Mouse (Mus musculus): ENCODE results near the gene Fndc3b.

Fndc3b gene

DNA sequence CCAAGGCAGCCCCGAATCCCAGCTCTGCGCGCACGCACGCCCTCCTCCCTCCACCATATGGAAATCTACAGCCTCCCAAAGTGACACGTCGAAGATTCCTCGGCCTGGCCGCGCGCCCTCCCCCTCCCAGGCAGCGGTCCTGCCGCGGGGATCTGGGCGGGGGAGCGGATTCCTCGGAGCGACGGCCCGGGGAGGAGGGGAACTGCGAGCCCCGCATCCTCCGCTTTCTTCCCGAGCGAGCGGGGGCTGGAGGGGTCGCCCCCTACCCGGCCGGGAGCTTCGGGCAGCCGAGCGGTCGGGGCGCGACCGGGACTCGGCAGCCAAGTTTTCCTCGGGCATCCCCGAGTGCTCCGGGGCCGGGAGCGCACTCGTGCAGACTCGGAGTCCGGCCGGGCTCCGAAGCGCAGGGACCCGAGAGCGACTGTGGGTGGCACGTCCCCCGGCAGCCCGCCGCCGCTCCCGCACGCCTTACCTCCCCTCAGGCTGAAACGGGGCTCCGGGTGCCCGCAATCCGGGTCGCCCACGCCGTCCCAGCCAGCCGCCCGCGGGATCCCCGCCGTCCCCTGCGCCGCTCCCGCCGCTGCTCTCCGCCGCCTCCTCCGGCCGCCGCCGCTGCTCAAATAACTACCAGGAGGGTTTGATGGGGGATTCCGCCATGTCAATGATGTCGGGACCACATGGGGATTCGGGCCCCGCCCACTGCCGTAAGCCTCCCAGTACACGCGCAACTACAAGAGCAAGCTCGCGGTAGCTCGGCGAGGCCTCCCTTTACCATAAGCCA, at the start of gene Fndc3b:
Gene Fndc3b, minus strand, starts transcription at position 660 of the 781 bp plus-strand sequence.
- peak; percentile 90 to 94 for DNase-seq (ENCODE audit: low spot score in 2 of 2)

DNA sequence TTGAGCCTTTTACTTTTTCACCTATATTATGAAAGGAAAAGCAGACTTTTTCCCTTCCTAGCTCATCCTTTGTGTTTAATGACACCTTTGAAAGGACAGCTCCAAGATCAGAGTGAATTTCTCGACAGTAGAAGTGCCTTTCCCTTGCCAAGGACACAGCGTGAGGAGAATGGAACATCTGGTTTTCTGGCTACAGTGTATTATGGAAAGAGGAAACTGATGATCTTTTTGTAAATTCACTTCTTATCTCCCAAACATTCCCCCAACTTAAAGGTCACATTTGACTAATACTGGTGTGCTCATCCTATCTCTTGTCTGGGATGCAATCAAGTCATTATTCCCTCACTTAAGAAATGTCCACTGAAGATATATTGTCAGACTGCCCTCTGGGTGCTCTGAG, 49.2 kb upstream of the Fndc3b start:
- no peak for DNase-seq (ENCODE audit: low spot score in 2 of 2)

DNA sequence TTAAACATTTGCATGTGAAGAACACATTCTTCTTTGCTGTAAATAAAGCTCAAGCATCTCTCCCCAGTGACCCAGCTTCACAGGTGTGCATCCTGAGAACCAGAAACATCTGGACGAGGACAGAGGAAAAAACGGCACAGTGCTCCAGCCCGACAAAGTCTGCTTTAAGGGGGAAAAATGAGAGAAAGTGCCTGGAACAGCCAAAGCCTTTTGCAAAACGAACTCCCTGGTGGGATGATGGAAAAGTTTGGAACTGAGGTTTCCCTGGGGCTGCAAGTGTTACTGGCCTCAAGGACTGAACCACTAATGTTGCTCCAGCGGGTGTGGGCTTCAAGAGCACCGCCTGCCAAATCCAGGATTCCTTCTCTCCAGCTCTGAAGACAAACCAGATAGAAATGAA, 47.9 kb upstream of the Fndc3b start:
- no peak for DNase-seq (ENCODE audit: low spot score in 2 of 2)

DNA sequence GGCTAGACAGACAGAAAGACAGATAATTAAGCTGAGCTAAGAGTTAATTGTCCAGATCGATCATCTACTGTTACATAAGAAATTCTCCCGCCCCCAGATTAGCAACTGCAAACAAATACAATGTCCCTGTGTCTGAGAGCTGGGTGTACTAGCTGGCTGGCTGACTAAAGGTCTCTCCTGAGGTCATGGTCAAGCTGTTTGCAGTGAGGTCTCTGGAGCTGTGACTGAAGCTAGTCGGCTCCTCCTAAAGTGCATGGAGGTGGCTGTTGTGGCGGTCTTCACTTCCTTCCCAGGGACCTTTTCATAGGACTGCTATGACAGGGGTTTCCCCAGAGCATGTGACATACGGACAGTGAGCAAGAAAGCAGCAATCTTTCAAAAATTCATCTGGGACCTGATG, 40.5 kb upstream of the Fndc3b start:
- no peak for DNase-seq (ENCODE audit: low spot score in 2 of 2)

DNA sequence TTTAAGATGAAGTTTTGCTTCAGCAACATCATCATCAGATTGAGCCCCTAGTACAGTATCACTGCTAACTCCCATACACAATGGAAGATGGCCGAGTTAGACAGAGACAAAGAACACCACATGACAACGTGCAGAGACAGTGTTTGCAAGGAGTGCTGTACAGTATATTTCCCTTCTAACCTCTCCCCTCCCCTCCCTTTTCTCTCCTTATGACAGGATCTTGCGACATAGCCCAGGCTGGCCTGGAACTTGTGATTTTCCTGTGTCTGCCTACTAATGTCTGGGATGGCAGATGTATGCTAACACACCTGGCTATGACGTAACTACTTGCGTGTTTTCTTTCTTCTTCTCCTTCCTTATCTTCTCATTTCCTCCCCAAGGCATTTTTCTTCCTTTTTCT, 40.0 kb upstream of the Fndc3b start:
- no peak for DNase-seq (ENCODE audit: low spot score in 2 of 2)

DNA sequence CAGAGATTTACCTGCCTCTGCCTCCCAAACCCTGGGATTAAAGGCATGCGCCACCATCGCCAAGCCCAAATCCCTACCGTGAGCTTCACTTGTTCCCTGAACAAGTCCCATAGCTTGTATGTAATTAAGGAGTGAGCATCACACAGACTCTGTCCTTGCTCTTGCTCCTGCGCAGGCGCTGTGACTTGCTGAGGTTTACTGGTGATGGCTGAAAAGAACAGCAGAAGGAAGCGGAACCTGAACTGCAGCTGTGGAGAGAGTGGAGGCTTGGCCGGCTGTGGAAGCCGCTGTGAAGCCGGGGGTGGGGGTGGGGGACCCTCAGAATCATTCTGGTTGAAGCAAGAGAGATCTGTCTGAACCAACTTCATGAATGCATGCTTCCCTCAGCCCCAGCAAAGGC, 34.5 kb upstream of the Fndc3b start:
- no peak for DNase-seq (ENCODE audit: low spot score in 2 of 2)

DNA sequence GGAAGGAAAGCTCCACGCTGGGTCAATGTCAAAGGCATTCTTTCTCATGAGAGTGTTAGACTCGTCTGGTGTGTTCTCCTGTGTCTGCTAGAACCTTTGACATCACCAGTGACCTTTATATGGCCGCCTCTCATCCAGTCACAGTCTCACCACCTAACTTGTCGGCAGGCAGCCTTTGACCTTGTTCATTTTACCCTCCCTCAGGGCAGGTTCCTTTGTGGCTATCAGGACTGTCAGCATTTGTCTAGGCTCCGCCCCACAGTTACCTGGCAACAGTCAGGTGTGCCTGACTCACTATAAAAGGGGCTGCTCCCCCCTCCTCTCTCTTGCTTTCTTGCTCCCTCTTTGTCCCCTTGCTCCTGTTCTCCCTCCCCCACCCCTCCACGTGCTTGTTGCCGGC, 33.6 kb upstream of the Fndc3b start:
- DNase-seq (ENCODE audit: low spot score in 2 of 2) = no peak

DNA sequence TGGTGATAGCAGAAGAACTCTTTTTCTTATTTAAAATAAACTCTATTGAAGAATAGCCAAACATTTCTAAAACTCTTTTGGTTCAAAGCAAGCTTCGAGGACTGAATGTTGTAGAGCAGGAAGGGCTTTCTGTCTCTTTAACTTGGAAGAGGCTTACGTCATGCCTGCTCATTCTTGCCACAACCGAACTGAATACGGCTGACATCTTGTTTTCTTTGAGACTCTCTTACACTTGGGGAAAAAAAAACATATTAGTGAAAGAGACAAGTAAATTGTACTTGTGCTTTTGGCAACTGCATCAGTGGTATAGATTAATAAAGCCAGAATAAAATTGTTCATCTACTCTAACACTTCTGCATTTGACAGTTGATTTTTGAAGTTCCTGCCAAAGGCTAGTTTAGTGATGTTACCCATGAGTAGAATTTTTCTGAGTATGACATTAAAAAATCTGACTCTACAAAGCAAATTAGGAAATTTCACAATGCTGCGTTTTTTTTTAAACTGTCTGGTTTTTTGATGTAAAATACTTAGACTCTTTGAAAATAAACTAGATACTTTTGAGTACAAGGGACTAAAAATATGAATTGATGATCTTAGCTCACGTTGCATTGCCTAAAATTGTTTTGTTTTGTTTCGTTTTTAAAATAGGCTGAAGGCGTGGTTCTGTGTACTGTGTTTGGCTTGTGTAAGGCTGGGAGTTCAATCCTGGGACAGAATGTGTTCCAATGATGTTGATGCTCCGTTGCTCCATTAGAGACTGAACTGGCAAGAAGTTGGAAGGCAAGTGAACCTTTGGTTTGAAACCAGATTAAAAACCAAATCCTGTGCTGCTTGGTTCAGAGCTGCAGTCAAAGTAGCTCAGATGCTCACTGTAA, 32.4 kb upstream of the Fndc3b start:
- no peak for DNase-seq (ENCODE audit: low spot score in 2 of 2)

DNA sequence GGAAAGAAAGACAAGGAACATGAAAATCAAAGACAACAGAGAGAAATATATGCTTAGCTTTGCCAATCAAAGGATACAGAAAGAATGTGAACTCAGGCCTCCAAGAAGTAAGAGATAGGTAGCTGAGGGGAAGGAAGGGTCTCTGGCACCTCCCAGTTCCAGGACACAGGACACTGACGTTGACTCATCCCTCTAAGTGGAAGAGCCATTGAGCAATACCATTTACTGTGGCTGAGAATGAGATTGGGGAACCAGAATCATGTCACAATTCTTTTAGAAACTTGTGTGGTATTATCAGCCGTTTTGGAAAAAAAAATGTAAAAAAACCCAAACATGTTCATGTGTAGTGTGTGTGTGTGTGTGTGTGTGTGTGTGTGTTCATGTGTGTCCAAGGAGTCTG, 31.0 kb upstream of the Fndc3b start:
- DNase-seq (ENCODE audit: low spot score in 2 of 2) = no peak

DNA sequence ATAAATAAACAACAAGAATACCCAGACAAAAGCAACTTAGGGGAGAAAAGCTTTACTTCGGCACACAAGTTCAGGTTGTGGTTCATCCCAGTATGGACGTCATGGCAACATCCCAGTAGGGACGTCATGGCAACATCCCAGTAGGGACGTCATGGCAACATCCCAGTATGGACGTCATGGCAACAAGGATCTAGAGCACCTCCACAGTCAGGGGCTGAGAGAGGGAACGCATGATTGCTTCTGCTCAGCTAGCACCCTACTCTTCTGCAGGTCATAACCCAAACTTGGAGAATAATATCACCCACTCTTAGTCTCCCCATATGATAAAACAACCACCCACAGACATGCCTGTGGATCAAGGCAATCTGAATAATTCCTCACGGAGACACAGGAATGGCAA, 29.0 kb upstream of the Fndc3b start:
- peak; percentile 9 to 15 for DNase-seq (ENCODE audit: low spot score in 2 of 2)

DNA sequence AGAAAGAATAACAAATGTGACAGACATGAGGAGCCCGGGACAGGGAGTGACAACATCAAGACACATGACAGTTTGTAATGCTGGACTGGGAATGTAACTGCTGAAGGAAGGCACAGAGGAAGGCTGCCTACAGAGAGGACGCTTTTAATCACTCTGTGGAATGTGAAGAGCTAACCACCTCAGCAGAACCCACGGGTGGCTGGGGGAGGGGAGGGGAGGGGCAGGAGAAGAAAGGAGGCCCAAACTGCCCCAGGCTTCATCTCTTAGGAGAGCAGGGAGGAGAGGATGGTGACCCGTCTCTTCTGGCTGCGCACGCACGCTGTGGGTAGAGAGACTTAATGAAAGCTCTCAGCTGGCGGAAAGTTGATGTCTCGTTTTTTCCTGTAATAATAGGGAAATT, 25.1 kb upstream of the Fndc3b start:
- no peak for DNase-seq (ENCODE audit: low spot score in 2 of 2)

DNA sequence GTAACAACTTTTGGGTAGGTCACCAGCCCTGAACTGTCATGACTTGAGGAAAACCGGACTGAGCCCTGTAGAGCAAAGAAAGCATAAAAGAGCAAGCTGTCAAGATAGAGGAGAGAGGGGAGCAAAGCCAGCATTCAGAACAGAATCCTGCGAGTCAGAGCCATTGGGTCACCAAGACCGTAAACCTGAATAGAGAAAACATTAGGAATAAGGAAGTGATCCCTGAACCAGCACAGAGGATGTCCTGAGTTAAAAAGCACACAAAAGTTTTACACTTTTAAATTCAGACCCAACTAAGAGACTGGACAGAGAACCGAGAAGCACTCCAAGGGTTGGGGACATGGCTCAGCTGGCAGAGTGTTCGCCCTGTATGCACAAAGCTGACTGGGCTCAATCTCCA, 24.0 kb upstream of the Fndc3b start:
- DNase-seq (ENCODE audit: low spot score in 2 of 2) = no peak

DNA sequence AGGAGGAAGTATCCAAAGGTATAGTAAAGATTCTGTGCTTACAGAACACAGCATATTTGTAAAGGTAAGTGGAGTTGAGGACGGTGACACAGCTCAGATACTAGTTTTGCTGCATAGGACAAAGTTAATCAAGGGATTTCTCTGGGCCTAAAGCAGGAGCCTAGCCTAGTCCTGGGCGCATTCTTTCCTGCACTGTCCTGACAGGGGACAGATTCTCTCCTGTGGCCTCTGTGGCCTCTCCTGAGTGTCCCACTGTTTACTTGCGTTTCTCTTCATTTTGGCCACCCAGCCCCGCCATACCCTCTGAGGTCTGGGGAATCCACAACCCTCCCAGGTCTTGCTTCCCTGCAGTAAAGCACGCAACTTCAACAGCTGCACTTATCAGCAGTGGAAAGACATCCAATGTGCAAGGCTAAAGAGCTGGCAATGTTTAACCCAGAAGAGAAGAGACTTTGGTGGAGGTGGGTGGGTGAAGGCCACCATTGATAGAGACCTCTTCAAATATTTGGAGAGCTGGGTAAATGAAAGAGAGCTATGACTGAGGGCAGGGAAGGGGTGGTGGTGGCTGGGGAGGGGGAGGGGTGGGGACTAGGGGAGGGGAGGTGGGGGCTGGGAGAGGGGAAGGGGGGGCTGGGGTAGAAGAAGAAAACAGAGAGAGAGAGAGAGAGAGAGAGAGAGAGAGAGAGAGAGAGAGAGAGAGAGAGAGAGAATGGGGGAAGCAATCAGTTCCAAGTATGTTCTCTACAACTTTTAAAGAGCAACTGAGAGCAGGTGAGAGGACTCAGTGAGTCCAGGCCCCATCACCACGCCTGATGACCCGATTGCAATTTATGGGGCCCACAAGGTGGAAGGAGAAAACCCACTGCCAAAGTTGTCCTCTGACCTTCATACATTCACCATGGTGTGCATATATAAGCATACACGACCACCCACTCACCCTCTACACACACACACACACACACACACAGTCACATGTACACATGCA, 18.0 kb upstream of the Fndc3b start:
- DNase-seq (ENCODE audit: low spot score in 2 of 2) = no peak

DNA sequence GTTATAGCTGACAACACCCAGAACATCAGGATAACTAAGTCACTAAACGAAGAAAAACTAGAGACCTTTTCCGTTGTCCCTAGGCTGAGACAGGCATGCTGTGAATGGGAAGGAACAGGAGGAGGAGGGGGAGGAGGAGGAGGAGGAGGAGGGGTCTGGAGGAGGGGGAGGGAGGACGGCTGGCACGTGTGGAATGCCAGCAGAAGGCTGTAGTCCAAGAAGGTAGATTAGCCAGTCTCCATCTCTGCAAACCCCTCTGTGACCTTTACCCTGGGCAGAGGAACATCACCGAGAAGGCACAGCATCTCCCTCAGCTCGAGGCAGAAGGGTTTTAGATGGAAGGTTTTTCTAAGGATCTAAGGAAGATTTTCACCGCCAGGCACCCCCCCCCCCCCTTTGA, 17.1 kb upstream of the Fndc3b start:
- no peak for DNase-seq (ENCODE audit: low spot score in 2 of 2)

DNA sequence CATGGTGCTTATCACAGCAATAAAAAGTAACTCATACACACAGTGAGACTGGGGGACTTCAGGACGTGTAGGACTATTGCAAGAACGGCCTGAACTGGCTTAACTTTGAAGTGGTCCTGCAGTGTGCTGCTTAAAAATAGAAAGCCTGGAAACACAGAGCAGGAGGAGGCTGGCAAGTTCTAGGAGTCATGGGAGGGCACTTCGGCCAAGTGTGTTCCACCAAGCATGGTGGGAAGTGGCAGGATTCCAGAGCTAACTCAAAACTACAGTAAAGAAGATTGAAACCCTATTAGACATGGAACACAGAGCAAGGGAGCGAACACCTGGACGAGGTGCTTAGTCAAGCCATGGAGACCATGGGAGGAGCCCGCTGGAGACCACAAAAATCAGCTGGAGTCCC, 14.6 kb upstream of the Fndc3b start:
- DNase-seq (ENCODE audit: low spot score in 2 of 2) = no peak

DNA sequence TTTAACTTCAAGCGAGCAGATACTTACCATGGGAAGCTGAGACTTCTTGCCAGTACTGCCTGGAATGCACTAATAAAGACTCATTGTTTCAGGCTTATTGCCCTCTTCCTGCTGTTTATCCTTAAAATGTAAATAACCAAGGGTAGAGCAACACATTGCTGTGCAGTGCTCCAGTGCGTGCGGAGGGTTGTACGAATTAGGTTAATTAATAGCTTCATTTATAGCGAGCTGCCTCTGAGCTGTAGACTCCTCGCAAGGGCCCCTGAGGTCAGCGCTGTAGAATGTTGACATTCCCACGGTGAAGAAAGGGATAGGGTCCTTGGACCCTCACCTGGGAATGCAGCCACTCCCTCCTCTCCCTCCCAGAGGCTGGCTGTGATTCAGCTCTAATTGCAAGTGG, 13.1 kb upstream of the Fndc3b start:
- no peak for DNase-seq (ENCODE audit: low spot score in 2 of 2)

DNA sequence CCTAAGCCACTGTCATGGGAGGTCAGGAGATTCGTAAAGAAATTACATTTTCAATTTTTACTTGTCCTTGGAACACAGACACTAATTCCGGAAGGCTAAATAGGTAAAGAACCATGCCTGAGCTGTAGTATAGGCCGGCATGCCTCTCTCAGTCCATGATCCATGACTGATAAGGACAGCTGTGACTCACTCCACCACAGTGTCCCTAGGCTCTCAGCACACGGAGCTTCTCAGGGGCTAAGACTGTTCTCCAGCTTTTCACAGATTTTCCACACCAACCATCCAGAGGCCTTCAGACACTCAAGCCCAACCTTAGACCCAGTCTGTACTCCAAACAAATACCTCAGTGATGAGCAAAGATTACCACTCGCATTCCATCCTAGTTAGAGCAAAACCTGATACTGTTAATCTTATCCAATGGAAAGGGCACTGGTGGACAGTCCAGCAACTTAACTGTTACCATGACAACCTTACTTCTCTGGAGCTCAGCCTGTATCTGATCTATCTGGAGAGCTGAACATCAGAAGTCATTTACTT, 7.8 kb upstream of the Fndc3b start:
- DNase-seq (ENCODE audit: low spot score in 2 of 2) = no peak

DNA sequence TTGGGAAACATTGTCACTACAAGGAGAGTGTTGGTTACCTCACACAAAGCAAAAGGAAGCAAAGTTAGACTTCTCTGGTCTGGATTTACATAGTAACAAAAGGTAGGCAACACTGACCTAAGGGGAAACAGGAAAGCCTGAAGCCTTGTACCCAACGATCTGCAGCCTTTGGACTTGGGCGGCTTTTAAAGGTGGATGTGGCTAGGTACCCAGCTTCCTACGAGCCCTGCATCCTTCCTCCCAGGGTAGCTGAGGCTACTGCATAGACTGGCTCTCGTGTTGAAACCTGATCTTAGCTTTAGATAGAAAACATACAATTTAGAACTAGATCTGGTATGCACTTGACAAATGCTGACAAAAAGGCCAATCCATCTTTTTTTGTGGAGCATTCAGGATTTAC, 2.9 kb upstream of the Fndc3b start:
- DNase-seq (ENCODE audit: low spot score in 2 of 2) = no peak

DNA sequence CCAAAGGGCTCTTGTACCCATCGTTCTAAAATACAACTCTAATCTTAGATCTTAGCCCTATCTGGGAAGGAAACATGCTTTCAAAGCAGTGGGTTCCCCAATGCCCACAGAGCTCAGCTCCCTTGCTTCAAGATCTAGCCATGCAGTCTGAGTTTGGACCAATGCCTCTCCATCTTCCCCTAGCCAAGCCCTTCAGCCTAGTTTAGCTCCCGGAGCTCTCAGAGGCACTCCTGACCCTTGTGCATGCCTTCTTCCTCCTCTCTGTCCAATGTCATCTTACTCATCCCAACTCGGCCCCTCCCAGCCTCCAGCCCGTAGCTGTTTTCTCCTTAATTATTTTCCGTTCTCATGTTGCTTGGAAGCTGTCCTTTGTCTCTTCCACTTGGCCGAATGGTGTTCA, 1.3 kb upstream of the Fndc3b start:
- no peak for DNase-seq (ENCODE audit: low spot score in 2 of 2)

DNA sequence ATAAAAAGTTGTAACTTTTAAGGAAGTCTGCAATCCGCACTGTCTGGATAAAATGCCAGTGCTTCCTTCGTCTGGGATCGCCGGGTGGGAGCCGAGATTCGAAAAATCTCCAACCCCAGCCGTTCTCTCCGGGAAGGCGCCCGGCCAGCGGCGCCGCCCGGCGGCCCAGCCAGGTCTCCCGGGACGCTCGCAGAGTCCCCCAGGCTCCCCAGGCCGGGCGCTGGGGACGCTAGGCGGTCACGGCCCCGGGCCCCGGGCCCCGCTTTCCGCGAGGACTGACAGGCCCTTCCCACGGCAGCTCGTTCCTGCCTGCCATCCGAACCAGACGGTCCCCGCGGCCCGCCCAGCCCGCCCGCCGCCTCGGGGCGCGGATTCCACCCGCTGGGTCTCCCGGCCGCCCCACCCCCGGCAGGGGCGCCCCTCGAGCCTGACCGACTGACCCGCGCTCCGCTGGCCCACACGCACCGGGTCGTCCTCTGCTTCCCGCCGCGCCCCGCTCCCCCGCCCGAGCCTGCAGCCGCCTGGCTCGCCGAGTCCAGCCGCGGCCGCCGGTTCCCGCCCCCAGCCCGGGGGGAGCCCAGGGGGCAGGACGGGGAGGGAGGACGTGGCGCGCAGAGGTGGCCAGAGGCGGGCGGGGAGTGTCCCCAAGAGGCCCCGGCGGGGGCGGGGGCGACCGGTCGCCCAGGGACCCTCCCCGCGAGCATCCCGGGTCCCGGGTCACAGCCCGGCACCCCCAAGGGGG, 1.0 kb downstream of the Fndc3b start:
- peak in 1 of 2 experiments; percentile 36 for DNase-seq (ENCODE audit: low spot score in 2 of 2)

Data from frontal cortex, postnatal 14 days (tissue).